Mouse (Mus musculus): ENCODE measurements around the gene P2ry10.

- TF ChIP-seq CTCF (IDR thresholded peaks at IDR 0.05; ENCODE audit: low read depth, low read length) (no peak), POLR2A (IDR thresholded peaks at IDR 0.05; ENCODE audit: borderline replicate concordance, low read depth, low read length) (no peak)
Observed at GRCm38 (mm10) chrX:107148681-107149080, 60.4 kb downstream of the P2ry10 start, which contains the start of gene P2ry10b.
